Mouse (Mus musculus): ENCODE data around the gene Pi4k2a. TPM values are rescaled to one million over a fixed set of nuclear protein-coding genes. Genes with fewer than 3 reads are reported as not detected.

The Pi4k2a gene
- polyA plus RNA-seq, 1 experiment: 51.4 TPM

DNA sequence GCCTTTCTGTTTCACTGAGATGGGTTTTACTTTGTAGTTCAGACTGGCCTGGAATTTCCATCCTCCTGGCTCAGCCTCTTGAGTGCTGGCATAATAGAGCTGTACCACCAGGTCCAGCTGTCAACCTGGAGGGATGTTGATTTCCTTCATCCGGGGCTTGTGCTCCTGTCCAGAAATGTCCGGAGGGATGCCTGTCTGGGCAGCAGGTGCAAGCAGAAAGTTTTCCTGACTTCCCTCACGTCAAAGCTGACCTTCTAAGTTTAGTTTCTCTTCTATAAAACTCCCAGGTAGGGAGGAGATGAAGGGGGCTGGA, 40.0 kb downstream of the Pi4k2a start:
- DNase-seq (ENCODE audit: extremely low spot score in 1 of 2, low spot score in 1 of 2): no peak

DNA sequence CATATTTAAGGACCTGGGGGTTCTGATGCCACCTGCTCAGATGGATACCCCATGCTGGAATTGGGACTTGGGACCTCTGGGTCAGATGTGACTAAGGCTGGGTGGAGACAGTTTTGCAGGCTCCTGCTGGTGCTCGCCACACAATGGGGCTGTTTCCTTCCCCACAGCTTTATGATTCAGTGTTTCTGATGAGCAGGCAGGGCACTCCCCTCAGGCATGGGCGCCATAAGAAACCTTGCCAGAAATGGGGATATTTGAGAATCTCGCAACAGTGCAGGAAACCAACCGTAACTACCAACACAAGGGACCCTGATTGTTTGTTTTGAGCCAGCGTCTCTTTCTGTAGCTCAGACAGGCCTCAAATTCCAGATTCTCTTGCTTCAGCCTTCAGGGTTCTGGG, 40.8 kb downstream of the Pi4k2a start:
- DNase-seq (ENCODE audit: extremely low spot score in 1 of 2, low spot score in 1 of 2): no peak

DNA sequence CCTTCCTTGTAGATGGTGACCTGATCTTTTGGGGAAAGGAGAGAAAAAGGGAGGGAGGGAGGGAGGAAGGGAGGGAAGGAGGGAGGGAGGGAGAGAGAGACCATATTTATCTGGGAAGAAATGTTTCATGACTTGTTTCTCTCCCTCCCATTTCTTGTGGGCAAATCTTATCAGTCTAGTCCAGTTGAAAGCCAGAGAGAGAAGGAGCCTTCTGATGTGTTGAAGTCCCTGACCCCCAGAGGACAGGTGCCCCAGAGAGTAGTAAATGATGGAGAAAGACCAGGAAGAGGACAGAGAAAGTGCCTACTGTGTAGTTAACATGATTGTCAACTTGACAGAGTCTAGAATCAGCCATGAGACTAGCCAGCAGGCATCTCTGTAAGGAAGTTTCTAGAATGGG, 44.8 kb downstream of the Pi4k2a start:
- no peak for DNase-seq (ENCODE audit: extremely low spot score in 1 of 2, low spot score in 1 of 2)

- no peak for DNase-seq (ENCODE audit: extremely low spot score in 1 of 2, low spot score in 1 of 2)
Measured at GRCm38 (mm10) chr19:42136126-42136525, 45.9 kb downstream of the Pi4k2a start.

- DNase-seq (ENCODE audit: extremely low spot score in 1 of 2, low spot score in 1 of 2): no peak
Measured at GRCm38 (mm10) chr19:42137167-42137672, 47.0 kb downstream of the Pi4k2a start.

DNA sequence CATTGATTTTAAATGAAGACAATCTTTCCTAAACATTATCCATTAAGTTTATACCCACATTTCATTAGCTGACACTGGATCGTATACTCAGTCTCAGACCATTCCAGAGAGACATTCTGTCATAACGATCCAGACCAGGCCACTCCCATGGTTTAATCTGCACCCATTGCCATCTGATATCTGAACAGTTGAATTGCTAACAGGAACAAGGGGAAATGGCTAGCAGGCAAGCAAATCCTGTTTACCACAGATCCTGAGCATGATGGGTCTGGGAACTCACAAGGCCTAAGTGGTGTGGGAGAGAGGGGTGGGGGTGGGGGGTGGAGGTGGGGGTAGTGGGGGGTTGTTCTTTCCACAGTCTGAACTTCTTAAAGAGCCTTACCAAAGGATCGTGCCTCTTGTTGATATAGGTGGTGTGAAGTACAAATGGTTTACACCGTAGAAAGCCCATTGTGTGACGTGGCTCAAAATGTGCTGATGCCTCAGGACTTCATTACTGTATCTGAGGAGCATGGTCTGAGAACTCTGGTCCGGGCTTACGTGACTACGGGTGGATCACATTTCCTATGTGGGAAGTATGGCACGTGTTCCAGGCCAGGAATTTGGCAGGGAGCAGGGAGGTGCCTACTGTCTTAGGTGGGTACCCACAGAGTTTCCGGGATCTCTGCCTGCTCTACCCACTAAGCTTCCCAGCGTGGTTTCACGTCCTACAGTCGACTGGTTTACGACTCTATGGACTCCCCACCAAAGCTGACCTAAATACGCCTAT, 48.4 kb downstream of the Pi4k2a start:
- DNase-seq (ENCODE audit: extremely low spot score in 1 of 2, low spot score in 1 of 2): no peak

DNA sequence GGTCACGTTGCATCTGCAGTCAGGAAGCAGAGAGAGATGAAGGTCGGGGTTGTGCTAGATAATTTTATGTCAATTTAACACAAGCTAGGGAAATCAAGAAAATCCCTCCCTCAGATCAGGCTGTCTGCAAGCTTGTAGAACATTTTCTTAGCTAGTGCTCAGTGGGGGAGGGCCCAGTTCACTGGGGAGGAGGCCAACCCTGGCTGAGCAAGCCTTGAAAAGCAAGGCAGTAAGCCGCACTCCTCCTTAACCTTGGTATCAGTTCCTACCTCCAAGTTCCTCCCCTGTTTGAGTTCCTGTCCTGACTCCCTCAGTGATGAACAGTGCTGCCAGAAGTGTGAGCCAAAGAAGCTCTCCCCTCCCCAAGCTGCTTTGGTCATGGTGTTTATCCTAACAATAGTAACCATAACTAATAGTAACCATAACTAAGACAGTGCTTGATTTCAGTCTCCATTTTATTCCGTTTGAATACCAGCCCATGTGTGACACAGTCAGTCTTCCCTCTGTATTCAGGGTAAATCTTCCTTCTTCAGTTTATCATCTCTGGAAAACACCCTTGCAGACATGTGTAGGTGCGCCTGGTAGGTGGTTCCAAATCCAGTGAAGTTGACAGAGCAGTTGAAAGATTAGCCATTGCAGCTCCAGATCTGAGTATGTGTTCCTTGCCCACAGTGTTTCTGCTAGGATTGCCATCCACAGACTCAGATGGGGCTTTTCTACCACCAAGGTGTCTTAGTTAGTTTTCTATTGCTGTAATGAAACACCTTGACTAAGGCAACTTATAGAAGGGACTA, 49.7 kb downstream of the Pi4k2a start:
- DNase-seq (ENCODE audit: extremely low spot score in 1 of 2, low spot score in 1 of 2): no peak

DNA sequence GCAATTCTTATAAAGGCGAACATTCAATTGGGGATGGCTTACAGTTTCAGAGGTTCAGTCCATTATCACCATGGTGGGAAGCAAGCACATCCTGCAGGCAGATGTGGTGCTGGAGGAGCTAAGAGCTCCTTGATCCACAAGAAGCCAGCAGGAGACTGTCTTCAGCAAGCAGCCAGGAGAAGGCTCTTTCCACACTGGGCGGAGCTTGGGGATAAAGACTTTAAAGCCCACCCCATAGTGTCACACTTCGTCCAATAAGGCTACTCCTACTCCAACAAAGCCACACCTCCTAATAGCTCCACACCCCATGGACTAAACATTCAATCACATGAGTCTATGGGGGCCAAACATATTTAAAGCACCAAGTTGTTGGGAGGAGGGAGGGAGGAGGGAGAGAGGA, 51.7 kb downstream of the Pi4k2a start:
- no peak for DNase-seq (ENCODE audit: extremely low spot score in 1 of 2, low spot score in 1 of 2)

DNA sequence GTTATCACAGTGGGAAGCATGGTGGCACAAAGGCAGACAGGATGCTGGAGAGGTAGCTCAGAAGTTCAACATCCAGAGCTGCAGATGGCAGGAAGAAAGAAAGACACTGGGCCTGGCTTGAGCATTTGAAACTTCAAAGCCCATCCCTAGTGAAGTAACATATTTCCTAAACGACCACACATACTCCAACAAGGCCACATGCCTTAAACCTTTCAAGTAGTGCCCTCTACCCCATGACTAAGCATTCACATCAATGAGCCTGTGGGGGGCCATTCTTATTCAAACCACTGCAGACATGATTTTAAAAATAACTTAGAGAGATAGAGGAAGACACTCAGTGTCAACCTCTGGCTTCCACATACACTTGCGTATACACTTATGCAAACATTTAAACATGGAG, 52.5 kb downstream of the Pi4k2a start:
- DNase-seq (ENCODE audit: extremely low spot score in 1 of 2, low spot score in 1 of 2): no peak

GRCm38 (mm10) chr19:42144067-42144466, 53.8 kb downstream of the Pi4k2a start:
- DNase-seq (ENCODE audit: extremely low spot score in 1 of 2, low spot score in 1 of 2): no peak

DNA sequence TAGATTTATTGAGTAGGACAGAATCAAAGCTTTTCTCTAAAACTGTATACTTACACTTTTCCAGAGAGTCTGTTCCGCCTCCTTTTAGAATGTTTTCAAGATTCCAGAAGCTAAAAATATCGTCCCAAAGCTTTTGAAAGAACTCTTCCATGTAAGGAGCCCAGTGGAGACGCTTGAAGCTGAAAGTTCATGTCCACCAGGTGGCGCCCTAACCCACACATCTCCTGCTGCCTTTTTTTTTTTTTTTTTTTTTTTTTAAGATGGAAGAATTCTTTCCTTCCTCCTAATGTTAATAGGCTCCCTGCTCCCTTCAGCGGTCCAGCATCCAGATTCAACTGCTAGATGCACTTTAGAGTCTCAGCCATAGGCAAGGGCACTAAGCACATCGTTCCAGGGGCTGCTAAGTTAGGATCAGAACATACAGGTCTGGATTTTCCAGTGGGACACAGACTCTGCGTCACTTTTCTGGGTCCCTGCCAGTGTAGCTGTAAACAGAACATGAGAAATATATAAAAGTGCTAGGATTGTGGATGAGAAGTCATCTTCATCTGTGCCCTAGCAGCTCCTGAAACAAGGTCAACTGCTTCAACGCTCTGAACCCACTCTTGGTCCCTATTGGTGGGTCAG, 54.4 kb downstream of the Pi4k2a start:
- DNase-seq (ENCODE audit: extremely low spot score in 1 of 2, low spot score in 1 of 2): peak; percentile 76 to 96

DNA sequence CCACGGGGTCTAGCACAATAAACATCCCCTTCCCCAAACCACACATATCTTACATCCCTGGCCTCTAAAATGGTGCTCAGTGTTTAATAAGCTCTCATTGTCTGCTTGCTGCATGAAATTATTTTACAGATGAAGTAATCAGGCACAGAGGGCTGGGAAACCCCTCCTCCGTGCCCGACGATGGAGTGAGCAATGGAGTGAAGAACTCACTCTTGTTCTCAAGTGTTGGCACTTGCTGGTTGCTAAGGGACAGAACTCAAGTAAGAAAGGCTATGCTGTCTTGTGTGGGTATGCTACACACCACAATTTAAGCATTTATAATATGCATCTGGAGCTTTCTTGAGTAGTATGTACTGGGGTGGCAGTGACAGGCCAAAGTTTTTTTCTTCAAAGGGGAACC, 54.9 kb downstream of the Pi4k2a start:
- DNase-seq (ENCODE audit: extremely low spot score in 1 of 2, low spot score in 1 of 2): no peak

- no peak for DNase-seq (ENCODE audit: extremely low spot score in 1 of 2, low spot score in 1 of 2)
Measured at GRCm38 (mm10) chr19:42145731-42146130, 55.5 kb downstream of the Pi4k2a start.

DNA sequence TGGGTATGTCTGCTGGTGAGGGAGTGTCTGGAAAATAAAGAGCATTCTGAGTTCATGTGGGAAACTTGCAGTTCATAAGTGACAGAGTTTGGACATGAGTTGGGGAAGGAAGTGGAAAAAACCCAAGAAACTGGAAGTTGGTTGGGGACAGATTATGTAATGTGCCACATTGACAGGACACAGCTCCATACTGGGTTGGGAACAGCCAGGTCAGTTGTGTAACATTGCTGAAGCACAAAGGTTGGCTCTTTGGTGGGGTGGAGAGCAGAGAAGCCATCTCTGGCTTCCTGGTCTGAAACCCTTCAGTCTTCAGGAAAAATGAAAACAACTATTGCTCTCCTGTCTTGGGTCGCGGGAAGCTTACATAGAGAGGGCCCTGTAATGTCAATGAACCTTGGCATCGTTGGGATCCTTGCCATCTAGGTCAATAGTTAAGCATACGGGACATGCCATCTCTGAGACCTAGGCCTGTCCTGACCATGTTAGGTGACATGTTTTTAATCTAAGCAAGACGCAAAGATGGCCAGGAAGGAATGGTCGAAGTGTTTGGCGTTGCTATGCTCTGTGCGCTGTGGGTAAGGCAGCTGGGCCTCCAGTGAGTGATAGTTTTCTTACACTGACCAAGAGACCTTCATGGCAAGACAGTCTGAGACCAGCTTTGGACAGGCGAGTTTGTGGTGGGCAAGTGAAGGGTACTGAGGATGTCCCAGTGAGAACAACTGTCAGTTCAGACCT, 56.2 kb downstream of the Pi4k2a start:
- no peak for DNase-seq (ENCODE audit: extremely low spot score in 1 of 2, low spot score in 1 of 2)

GRCm38 (mm10) chr19:42147170-42147768, 57.0 kb downstream of the Pi4k2a start, which contains the start of gene Marveld1:
Gene Marveld1 (plus strand): TSS chr19:42147400.
- DNase-seq (ENCODE audit: extremely low spot score in 1 of 2, low spot score in 1 of 2): no peak

- peak in 1 of 2 experiments; percentile 62 for DNase-seq (ENCODE audit: extremely low spot score in 1 of 2, low spot score in 1 of 2)
Measured at GRCm38 (mm10) chr19:42147769-42148568, 57.7 kb downstream of the Pi4k2a start.

DNA sequence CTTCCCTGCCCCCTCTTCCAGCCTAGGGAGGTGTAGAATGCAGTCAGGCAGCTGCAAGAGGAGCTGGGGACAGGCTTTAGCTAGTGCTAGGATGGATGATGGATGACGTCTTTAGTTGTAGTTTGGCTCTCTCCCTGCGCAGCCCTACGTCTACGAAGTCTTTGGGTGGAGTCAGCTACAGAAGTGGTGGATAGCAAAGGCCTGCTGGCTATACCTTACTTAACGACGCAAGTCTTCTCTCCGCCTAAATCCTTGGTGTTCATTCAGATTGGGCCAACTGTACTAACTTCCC, 58.2 kb downstream of the Pi4k2a start:
- no peak for DNase-seq (ENCODE audit: extremely low spot score in 1 of 2, low spot score in 1 of 2)

DNA sequence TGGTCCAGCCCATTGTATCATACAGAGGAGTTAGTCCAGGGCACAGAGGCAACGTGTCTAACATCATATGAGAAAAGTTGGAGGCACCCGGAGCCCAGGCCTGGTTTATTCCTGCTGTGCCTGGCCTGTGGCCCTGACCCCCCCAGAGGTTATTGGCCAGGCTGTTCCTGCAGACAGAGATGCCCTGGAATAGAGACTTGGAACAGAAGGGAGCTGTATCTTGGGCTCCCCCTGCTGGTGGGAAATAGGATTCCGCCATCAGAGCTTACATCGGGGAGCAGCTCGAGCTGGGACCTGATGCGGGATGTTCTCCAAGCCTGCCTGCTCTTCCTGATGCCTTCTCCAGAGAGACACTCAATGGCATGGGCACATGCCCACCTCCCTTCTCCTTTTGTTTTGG, 61.7 kb downstream of the Pi4k2a start:
- peak in 1 of 2 experiments; percentile 96 for DNase-seq (ENCODE audit: extremely low spot score in 1 of 2, low spot score in 1 of 2)

GRCm38 (mm10) chr19:42157493-42158237, 67.4 kb downstream of the Pi4k2a start:
- no peak for DNase-seq (ENCODE audit: extremely low spot score in 1 of 2, low spot score in 1 of 2)
